Mouse (Mus musculus): Measurements from ENCODE around the gene Ahnak.

The Ahnak gene

GRCm38 (mm10) chr19:8989066-8989566, at the start of gene Ahnak:
Gene Ahnak, plus strand, starts transcription at chr19:8989284.
- DNase-seq (ENCODE audit: low spot score in 2 of 2), result no peak

GRCm38 (mm10) chr19:8940526-8941133, 48.5 kb upstream of the Ahnak start:
- DNase-seq (ENCODE audit: low spot score in 2 of 2), result peak in 1 of 2 experiments; percentile 29

- no peak for DNase-seq (ENCODE audit: low spot score in 2 of 2)
Observed at GRCm38 (mm10) chr19:8941136-8941514, 48.0 kb upstream of the Ahnak start.

- peak; percentile 96 to 98 for DNase-seq (ENCODE audit: low spot score in 2 of 2)
Observed at GRCm38 (mm10) chr19:8941515-8942217, 47.4 kb upstream of the Ahnak start, which contains the start of gene Mta2. Gene Mta2, plus strand, starts transcription at chr19:8941875.

GRCm38 (mm10) chr19:8942276-8942964, 46.7 kb upstream of the Ahnak start:
- DNase-seq (ENCODE audit: low spot score in 2 of 2), result peak; percentile 69 to 71

GRCm38 (mm10) chr19:8943047-8943446, 46.0 kb upstream of the Ahnak start:
- DNase-seq (ENCODE audit: low spot score in 2 of 2), result no peak

- DNase-seq (ENCODE audit: low spot score in 2 of 2), result no peak
Observed at GRCm38 (mm10) chr19:8944062-8944461, 45.0 kb upstream of the Ahnak start.

GRCm38 (mm10) chr19:8944750-8945149, 44.3 kb upstream of the Ahnak start:
- DNase-seq (ENCODE audit: low spot score in 2 of 2), result peak in 1 of 2 experiments; percentile 61

- no peak for DNase-seq (ENCODE audit: low spot score in 2 of 2)
Observed at GRCm38 (mm10) chr19:8945251-8945650, 43.8 kb upstream of the Ahnak start.

GRCm38 (mm10) chr19:8946929-8947328, 42.2 kb upstream of the Ahnak start:
- DNase-seq (ENCODE audit: low spot score in 2 of 2), result no peak

GRCm38 (mm10) chr19:8950190-8950589, 38.9 kb upstream of the Ahnak start:
- no peak for DNase-seq (ENCODE audit: low spot score in 2 of 2)

- DNase-seq (ENCODE audit: low spot score in 2 of 2), result peak; percentile 55 to 72
Observed at GRCm38 (mm10) chr19:8952241-8952640, 36.8 kb upstream of the Ahnak start.

- DNase-seq (ENCODE audit: low spot score in 2 of 2), result peak; percentile 96 to 97
Observed at GRCm38 (mm10) chr19:8953135-8954039, 35.7 kb upstream of the Ahnak start, which contains the start of gene Tut1. Gene Tut1, plus strand, starts transcription at chr19:8953847.

GRCm38 (mm10) chr19:8954171-8954570, 34.9 kb upstream of the Ahnak start:
- DNase-seq (ENCODE audit: low spot score in 2 of 2), result no peak

GRCm38 (mm10) chr19:8962256-8962655, 26.8 kb upstream of the Ahnak start:
- no peak for DNase-seq (ENCODE audit: low spot score in 2 of 2)

GRCm38 (mm10) chr19:8965075-8965474, 24.0 kb upstream of the Ahnak start:
- no peak for DNase-seq (ENCODE audit: low spot score in 2 of 2)

- DNase-seq (ENCODE audit: low spot score in 2 of 2), result no peak
Observed at GRCm38 (mm10) chr19:8965771-8966170, 23.3 kb upstream of the Ahnak start.

- DNase-seq (ENCODE audit: low spot score in 2 of 2), result no peak
Observed at GRCm38 (mm10) chr19:8966198-8966589, 22.9 kb upstream of the Ahnak start.

- peak; percentile 99 to 100 for DNase-seq (ENCODE audit: low spot score in 2 of 2)
Observed at GRCm38 (mm10) chr19:8966590-8967372, 22.3 kb upstream of the Ahnak start, which contains the start of gene Eef1g. Gene Eef1g, plus strand, starts transcription at chr19:8967041.

GRCm38 (mm10) chr19:8967373-8967743, 21.7 kb upstream of the Ahnak start:
- no peak for DNase-seq (ENCODE audit: low spot score in 2 of 2)

- no peak for DNase-seq (ENCODE audit: low spot score in 2 of 2)
Observed at GRCm38 (mm10) chr19:8967893-8968292, 21.2 kb upstream of the Ahnak start.

All from right cerebral cortex, postnatal 10 days (tissue).